Mouse (Mus musculus) forebrain, embryonic 13.5 days (tissue): ENCODE results near the gene Ccr3. TPM values are rescaled to one million over a fixed set of nuclear protein-coding genes. Genes with fewer than 3 reads are reported as not detected.
"Not testable (repeated sequence)": the region's sequence is repeated elsewhere in the genome, so short reads cannot be mapped to it uniquely, and the experiment has no call there.

Experiments used
- ATAC-seq: fragments of 200-750 bp; cut with Nextera tagmentation; 2 replicates; pipeline ENCODE4 v1.8.0; 2017
- H3K27ac ChIP-seq: fragments of 300-500 bp; sonication (generic); 2 replicates; pipeline ENCODE4 v1.5.1; 2015; ENCODE audit warnings: inconsistent platforms, mild to moderate bottlenecking, moderate library complexity
- H3K27me3 ChIP-seq: fragments of 300-500 bp; sonication (generic); 2 replicates; pipeline ENCODE4 v1.6.1; 2015; ENCODE audit warnings: mild to moderate bottlenecking, inconsistent platforms
- H3K36me3 ChIP-seq: fragments of 300-500 bp; sonication (generic); 2 replicates; pipeline ENCODE4 v1.6.1; 2015; ENCODE audit warnings: mild to moderate bottlenecking, inconsistent platforms; ENCODE audit not compliant: poor library complexity, severe bottlenecking
- H3K4me1 ChIP-seq: fragments of 300-500 bp; sonication (generic); 2 replicates; pipeline ENCODE4 v1.6.1; 2015; ENCODE audit warnings: inconsistent platforms
- H3K4me2 ChIP-seq: fragments of 300-500 bp; sonication (generic); 2 replicates; pipeline ENCODE4 v1.6.1; 2015; ENCODE audit warnings: inconsistent platforms, mild to moderate bottlenecking, moderate library complexity
- H3K4me3 ChIP-seq: fragments of 300-500 bp; sonication (generic); 2 replicates; pipeline ENCODE4 v1.5.1; 2015; ENCODE audit warnings: mild to moderate bottlenecking, inconsistent platforms
- H3K9ac ChIP-seq: fragments of 300-500 bp; sonication (generic); 2 replicates; pipeline ENCODE4 v1.6.1; 2015; ENCODE audit warnings: mild to moderate bottlenecking, inconsistent platforms
- H3K9me3 ChIP-seq: fragments of 300-500 bp; sonication (generic); replicated peaks from 2 replicates; pipeline ENCODE4 v1.6.1; 2016; ENCODE audit warnings: inconsistent platforms
- WGBS: fragments of 180-500 bp; shearing (Covaris S2); methylation state at CpG from one replicate; pipeline ENCODE4 v1.1.7; 2015; 5-methylcytosine and 5-hydroxymethylcytosine counted together
- polyA plus RNA-seq: library from polyadenylated mRNA; unstranded; fragments of >200 nt; fragmentation: Nextera tagmentation; extraction: Ambion mirVana; gene quantifications from 2 replicates; pipeline ENCODE4 v1.2.1, GENCODE M21; 2015

Ccr3 gene
- not detected in 2 replicates for polyA plus RNA-seq

- 92% methylated on average over 1 of the region's 1 CpGs for WGBS
- Histone ChIP-seq H3K9ac (no peak within 1 kb of the TSS), H3K36me3 (no peaks in the 10 kb centered on the region), H3K4me3 (no peak within 1 kb of the TSS), H3K4me1 (no peaks in the 10 kb centered on the region), H3K9me3 (no peaks in the 10 kb centered on the region), H3K4me2 (no peak within 1 kb of the TSS), H3K27me3 (no peaks in the 10 kb centered on the region), H3K27ac (no peak within 1 kb of the TSS)
- ATAC-seq: no peak
Measured at GRCm38 (mm10) chr9:124021672-124022071, at the start of gene Ccr3. TSS of gene Ccr3 (plus strand) at chr9:124021972.

GRCm38 (mm10) chr9:123975630-123976029 is 46.1 kb upstream of the Ccr3 start:
- ATAC-seq: no peak
- no peaks in the 10 kb centered on the region for H3K36me3 ChIP-seq
- H3K9me3 ChIP-seq: no peaks in the 10 kb centered on the region
- 74% methylated on average over 2 of the region's 2 CpGs for WGBS
- no peak overlapping the region for H3K9ac ChIP-seq
- no peak overlapping the region for H3K27ac ChIP-seq
- H3K27me3 ChIP-seq: no peaks in the 10 kb centered on the region
- no peak overlapping the region for H3K4me2 ChIP-seq
- no peak overlapping the region for H3K4me3 ChIP-seq
- H3K4me1 ChIP-seq: no peaks in the 10 kb centered on the region

- H3K9me3 ChIP-seq: no peaks in the 10 kb centered on the region
- no peaks in the 10 kb centered on the region for H3K4me1 ChIP-seq
- no peak overlapping the region for H3K27ac ChIP-seq
- no peak overlapping the region for H3K4me3 ChIP-seq
- no peak for ATAC-seq
- H3K27me3 ChIP-seq: no peaks in the 10 kb centered on the region
- H3K36me3 ChIP-seq: no peaks in the 10 kb centered on the region
- H3K4me2 ChIP-seq: no peak overlapping the region
- whole genome bisulfite sequencing: 79% methylated on average over 9 of the region's 9 CpGs
- no peak overlapping the region for H3K9ac ChIP-seq
Measured at GRCm38 (mm10) chr9:123976876-123977663, 44.7 kb upstream of the Ccr3 start.

- H3K9me3 ChIP-seq: no peaks in the 10 kb centered on the region
- H3K4me2 ChIP-seq: no peak within 1 kb of the TSS
- H3K27ac ChIP-seq: no peak within 1 kb of the TSS
- H3K4me3 ChIP-seq: no peak within 1 kb of the TSS
- no peaks in the 10 kb centered on the region for H3K4me1 ChIP-seq
- no peaks in the 10 kb centered on the region for H3K36me3 ChIP-seq
- no peaks in the 10 kb centered on the region for H3K27me3 ChIP-seq
- no peak within 1 kb of the TSS for H3K9ac ChIP-seq
- WGBS: 78% methylated on average over 1 of the region's 1 CpGs
- ATAC-seq: no peak
Measured at GRCm38 (mm10) chr9:123978308-123978707, 43.5 kb upstream of the Ccr3 start, which contains the start of gene Ccr1l1. TSS of gene Ccr1l1 (minus strand) at chr9:123978408.

- not testable (repeated sequence) for H3K4me1 ChIP-seq, H3K27ac ChIP-seq, H3K27me3 ChIP-seq, ATAC-seq, H3K4me3 ChIP-seq, H3K4me2 ChIP-seq, H3K9me3 ChIP-seq, H3K9ac ChIP-seq, H3K36me3 ChIP-seq
- no CpG with 5 or more reads among the region's 3 CpGs for WGBS
Measured at GRCm38 (mm10) chr9:123980858-123981475, 40.8 kb upstream of the Ccr3 start.

GRCm38 (mm10) chr9:123981909-123982308 is 39.9 kb upstream of the Ccr3 start:
- no peak overlapping the region for H3K9ac ChIP-seq
- 66% methylated on average over 4 of the region's 4 CpGs for WGBS
- H3K36me3 ChIP-seq: no peaks in the 10 kb centered on the region
- no peak overlapping the region for H3K4me3 ChIP-seq
- H3K27me3 ChIP-seq: no peaks in the 10 kb centered on the region
- H3K4me1 ChIP-seq: no peaks in the 10 kb centered on the region
- H3K27ac ChIP-seq: no peak overlapping the region
- no peak overlapping the region for H3K4me2 ChIP-seq
- no peaks in the 10 kb centered on the region for H3K9me3 ChIP-seq
- ATAC-seq: no peak

- Histone ChIP-seq H3K4me2 (no peak overlapping the region), H3K36me3 (no peaks in the 10 kb centered on the region), H3K27me3 (no peaks in the 10 kb centered on the region), H3K4me1 (no peaks in the 10 kb centered on the region), H3K9me3 (no peaks in the 10 kb centered on the region), H3K27ac (no peak overlapping the region), H3K4me3 (no peak overlapping the region), H3K9ac (no peak overlapping the region)
- ATAC-seq: no peak
- WGBS: 60% methylated on average over 1 of the region's 1 CpGs
Measured at GRCm38 (mm10) chr9:123982720-123983119, 39.1 kb upstream of the Ccr3 start.

- no peak overlapping the region for H3K27ac ChIP-seq
- H3K4me2 ChIP-seq: no peak overlapping the region
- H3K4me3 ChIP-seq: no peak overlapping the region
- no peak overlapping the region for H3K9ac ChIP-seq
- ATAC-seq: no peak
- no peaks in the 10 kb centered on the region for H3K9me3 ChIP-seq
- no peaks in the 10 kb centered on the region for H3K36me3 ChIP-seq
- no peaks in the 10 kb centered on the region for H3K27me3 ChIP-seq
- H3K4me1 ChIP-seq: no peaks in the 10 kb centered on the region
Measured at GRCm38 (mm10) chr9:123984943-123985342, 36.8 kb upstream of the Ccr3 start.

GRCm38 (mm10) chr9:123986217-123986616 is 35.6 kb upstream of the Ccr3 start:
- Histone ChIP-seq H3K4me1 (no peaks in the 10 kb centered on the region), H3K36me3 (no peaks in the 10 kb centered on the region), H3K9me3 (no peaks in the 10 kb centered on the region), H3K27ac (no peak overlapping the region), H3K4me3 (no peak overlapping the region), H3K9ac (no peak overlapping the region), H3K27me3 (no peaks in the 10 kb centered on the region), H3K4me2 (no peak overlapping the region)
- WGBS: 86% methylated on average over 2 of the region's 2 CpGs
- ATAC-seq: no peak

GRCm38 (mm10) chr9:123989671-123990070 is 32.1 kb upstream of the Ccr3 start:
- no peaks in the 10 kb centered on the region for H3K36me3 ChIP-seq
- WGBS: 91% methylated on average over 3 of the region's 3 CpGs
- no peaks in the 10 kb centered on the region for H3K9me3 ChIP-seq
- H3K27ac ChIP-seq: no peak overlapping the region
- no peak for ATAC-seq
- no peaks in the 10 kb centered on the region for H3K4me1 ChIP-seq
- H3K9ac ChIP-seq: no peak overlapping the region
- no peak overlapping the region for H3K4me3 ChIP-seq
- H3K4me2 ChIP-seq: no peak overlapping the region
- H3K27me3 ChIP-seq: no peaks in the 10 kb centered on the region

GRCm38 (mm10) chr9:123991312-123991906 is 30.4 kb upstream of the Ccr3 start:
- no peaks in the 10 kb centered on the region for H3K36me3 ChIP-seq
- H3K4me1 ChIP-seq: no peaks in the 10 kb centered on the region
- WGBS: 68% methylated on average over 1 of the region's 1 CpGs
- no peak overlapping the region for H3K27ac ChIP-seq
- H3K9ac ChIP-seq: no peak overlapping the region
- H3K9me3 ChIP-seq: no peaks in the 10 kb centered on the region
- no peaks in the 10 kb centered on the region for H3K27me3 ChIP-seq
- no peak overlapping the region for H3K4me2 ChIP-seq
- H3K4me3 ChIP-seq: no peak overlapping the region
- ATAC-seq: no peak

GRCm38 (mm10) chr9:123997719-123998118 is 24.1 kb upstream of the Ccr3 start:
- no peak for ATAC-seq
- H3K4me3 ChIP-seq: no peak overlapping the region
- no peak overlapping the region for H3K4me2 ChIP-seq
- no peak overlapping the region for H3K27ac ChIP-seq
- H3K9me3 ChIP-seq: no peaks in the 10 kb centered on the region
- no peaks in the 10 kb centered on the region for H3K36me3 ChIP-seq
- H3K9ac ChIP-seq: no peak overlapping the region
- no peaks in the 10 kb centered on the region for H3K27me3 ChIP-seq
- 86% methylated on average over 3 of the region's 3 CpGs for WGBS
- H3K4me1 ChIP-seq: no peaks in the 10 kb centered on the region
